Mouse (Mus musculus): ENCODE results near the gene Ovol2.

Ovol2 gene

DNA sequence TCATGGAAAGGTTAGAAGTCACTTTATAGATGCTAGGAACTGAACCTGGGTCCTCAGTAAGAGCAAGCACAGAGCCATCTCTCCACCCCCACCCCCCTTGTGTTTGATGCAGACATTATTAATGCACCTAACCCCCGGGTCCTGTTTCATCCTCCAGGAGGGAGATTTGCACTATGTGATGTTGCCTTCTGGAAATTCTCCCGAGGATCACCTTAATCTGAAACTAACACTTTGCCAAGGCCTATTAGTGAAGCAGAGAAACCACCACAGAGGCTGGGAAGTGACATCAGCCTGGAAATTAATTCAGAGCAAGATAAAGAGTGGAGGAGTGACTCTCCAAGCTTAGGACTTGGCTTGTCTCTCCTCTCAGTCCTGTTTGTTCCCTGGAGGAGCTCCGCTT, 7.7 kb downstream of the Ovol2 start:
- peak; percentile 60 for ATAC-seq (ENCODE audit: low TSS enrichment)

GRCm38 (mm10) chr2:144311372-144311771, 20.6 kb downstream of the Ovol2 start:
- no peak for ATAC-seq (ENCODE audit: low TSS enrichment)

GRCm38 (mm10) chr2:144310273-144310672, 21.7 kb downstream of the Ovol2 start:
- ATAC-seq (ENCODE audit: low TSS enrichment) = no peak

DNA sequence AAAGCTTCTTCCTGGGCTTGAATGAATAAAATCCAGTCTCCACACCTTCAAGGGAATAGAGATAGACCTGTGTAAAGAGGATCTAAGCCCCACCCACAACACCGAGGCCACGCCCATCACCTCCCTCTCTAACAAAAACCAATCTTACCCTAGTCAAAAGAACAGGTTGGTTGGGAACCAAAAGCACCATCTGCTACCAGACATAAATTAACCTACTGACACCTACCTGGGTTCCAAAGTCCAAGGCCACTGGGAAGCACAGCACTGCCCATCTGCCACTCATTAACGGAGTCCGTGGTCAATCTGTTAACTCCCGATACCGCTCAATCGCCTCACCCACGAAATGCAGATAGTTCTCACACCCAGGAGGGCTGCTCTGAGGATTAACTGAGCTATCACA, 23.4 kb downstream of the Ovol2 start:
- ATAC-seq (ENCODE audit: low TSS enrichment) = no peak

- ATAC-seq (ENCODE audit: low TSS enrichment) = no peak
Measured at GRCm38 (mm10) chr2:144305721-144306294, 26.1 kb downstream of the Ovol2 start.

DNA sequence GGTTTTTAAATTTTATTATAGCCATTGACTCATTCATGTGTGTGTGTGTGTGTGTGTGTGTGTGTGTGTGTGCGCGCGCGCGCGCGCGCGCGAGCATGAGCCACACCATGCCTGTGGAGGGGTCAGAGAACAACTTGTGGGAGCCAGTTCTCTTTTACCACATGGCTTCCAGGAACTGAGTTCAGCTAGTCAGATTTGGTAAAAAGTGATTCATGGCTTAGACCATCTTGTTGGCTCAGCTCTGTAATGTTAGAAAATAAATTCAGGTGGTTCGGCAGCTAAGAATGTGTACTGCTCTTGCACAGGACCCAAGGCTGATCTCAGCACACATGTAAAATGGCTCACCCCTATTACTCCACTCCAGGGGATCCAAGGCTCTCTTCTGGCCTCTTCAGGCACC, 30.8 kb downstream of the Ovol2 start:
- no peak for ATAC-seq (ENCODE audit: low TSS enrichment)

DNA sequence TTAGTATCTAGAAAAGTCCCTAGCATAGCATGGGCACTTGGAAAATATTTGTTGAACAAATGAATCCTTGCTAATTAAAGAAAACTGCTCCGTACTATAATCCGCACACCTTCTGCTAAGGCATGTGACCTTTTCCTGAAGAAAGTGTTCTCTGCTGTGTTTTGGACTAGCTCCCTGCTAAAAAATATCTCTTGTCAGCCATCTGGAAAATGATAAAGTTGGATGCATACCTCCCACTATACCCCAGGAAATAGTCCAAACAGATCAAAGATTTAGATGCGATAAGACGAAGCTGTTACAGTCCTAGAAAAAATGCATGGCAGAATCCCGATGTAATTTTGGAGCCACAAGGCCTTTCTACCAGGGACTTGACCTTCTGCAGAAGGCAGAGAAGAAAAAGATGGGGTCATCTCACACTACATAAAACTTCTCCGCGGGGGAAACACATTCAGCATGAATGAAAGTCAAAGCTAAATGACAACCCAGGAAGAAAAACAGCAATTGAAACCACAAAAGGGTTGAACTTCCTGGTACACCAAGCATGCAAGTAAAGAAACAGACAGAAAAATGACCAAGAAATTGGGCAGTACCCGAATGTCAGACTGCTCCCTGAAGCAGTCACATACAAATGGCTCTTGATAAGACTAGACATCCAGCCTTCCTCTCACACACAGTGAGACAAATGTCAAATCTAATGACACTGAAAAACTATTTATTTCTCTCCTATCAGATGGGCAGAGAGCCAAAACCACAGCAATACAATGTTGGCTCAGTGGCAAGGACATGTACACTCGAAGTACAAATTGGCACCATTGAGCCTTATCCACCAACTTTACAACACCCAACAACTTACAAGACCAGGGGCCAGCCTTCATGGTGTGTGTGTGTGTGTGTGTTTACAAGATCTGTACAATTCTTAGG, 31.9 kb downstream of the Ovol2 start:
- ATAC-seq (ENCODE audit: low TSS enrichment) = peak; percentile 59

- no peak for ATAC-seq (ENCODE audit: low TSS enrichment)
Measured at GRCm38 (mm10) chr2:144295145-144295735, 36.7 kb downstream of the Ovol2 start.

DNA sequence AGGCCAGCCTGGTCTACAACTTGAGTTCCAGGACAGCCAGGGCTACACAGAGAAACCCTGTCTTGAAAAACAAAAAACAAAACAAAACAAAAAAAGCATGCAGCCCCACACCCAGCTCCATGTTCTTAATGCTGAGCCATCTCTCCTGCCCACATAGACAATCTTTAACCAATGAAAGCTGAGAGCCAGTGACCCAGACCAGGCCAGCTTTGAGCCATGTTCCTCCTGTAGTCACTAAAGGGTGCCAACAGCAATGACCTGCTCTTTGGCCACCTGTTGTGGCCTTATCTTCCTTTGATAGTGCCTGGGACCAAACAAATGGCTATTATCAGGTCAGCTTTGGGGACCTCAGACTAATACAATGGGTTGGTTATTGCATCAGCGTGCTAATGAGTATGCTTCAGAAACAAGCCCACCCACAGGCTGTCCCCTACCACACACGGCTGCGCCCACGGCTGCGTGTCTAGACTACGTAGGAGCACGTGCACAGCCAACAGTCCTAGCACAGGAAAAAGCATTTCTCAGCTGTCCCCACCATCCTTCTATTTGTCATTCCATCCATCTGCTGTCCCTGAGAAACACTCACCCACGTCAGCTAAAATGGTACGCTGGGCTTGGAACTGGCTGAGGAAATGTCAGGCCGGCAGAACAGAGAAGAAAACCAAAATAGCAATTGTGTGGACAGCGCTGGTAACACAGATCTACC, 40.2 kb downstream of the Ovol2 start:
- ATAC-seq (ENCODE audit: low TSS enrichment) = peak; percentile 80

DNA sequence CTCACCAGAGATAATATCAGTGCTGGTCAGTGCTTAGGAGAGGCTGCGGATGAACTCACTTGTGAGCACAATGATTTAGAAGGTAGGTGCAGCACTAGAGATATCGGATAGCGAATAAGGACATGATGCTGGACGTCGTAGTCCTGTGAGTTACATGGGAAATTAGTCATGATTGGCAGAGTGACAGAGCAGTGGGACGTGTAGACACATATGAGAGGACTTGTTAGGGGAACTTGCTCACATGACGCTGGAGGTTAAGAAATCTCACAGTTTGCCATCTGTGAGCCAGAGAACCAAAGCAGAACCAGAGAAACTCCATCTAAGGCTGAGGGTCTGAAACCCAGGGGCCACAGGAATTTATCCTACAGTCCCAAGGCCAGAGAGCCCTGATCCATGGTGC, 41.6 kb downstream of the Ovol2 start:
- no peak for ATAC-seq (ENCODE audit: low TSS enrichment)

DNA sequence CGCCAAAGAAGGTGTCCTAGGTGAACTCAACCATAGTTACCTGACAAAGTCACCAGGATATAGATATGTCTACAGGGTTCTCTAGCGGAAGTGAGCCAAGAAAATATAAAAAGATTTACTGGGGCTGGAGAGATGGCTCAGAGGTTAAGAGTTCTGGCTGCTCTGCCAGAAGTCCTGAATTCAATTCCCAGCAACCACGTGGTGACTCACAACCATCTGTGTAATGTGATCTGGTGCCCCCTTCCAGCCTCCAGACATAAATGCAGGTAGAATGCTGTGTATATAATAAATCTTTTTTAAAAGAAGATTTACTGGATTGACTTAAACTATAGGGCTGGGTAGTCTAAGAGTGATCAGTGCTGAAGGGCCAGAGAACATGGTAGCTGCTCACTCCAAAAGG, 50.5 kb downstream of the Ovol2 start:
- ATAC-seq (ENCODE audit: low TSS enrichment) = no peak

- ATAC-seq (ENCODE audit: low TSS enrichment) = no peak
Measured at GRCm38 (mm10) chr2:144280568-144280967, 51.4 kb downstream of the Ovol2 start.

- ATAC-seq (ENCODE audit: low TSS enrichment) = no peak
Measured at GRCm38 (mm10) chr2:144279742-144280141, 52.2 kb downstream of the Ovol2 start.

GRCm38 (mm10) chr2:144276885-144277284, 55.1 kb downstream of the Ovol2 start:
- no peak for ATAC-seq (ENCODE audit: low TSS enrichment)

- ATAC-seq (ENCODE audit: low TSS enrichment) = no peak
Measured at GRCm38 (mm10) chr2:144274741-144275140, 57.2 kb downstream of the Ovol2 start.

GRCm38 (mm10) chr2:144272088-144272487, 59.9 kb downstream of the Ovol2 start:
- ATAC-seq (ENCODE audit: low TSS enrichment) = no peak

- ATAC-seq (ENCODE audit: low TSS enrichment) = peak; percentile 92
Measured at GRCm38 (mm10) chr2:144270507-144271420, 61.2 kb downstream of the Ovol2 start, which contains the start of the genes Mgme1 and Snx5. Gene Mgme1 (plus strand): TSS chr2:144270663. Gene Snx5 (minus strand): TSS chr2:144270906.

DNA sequence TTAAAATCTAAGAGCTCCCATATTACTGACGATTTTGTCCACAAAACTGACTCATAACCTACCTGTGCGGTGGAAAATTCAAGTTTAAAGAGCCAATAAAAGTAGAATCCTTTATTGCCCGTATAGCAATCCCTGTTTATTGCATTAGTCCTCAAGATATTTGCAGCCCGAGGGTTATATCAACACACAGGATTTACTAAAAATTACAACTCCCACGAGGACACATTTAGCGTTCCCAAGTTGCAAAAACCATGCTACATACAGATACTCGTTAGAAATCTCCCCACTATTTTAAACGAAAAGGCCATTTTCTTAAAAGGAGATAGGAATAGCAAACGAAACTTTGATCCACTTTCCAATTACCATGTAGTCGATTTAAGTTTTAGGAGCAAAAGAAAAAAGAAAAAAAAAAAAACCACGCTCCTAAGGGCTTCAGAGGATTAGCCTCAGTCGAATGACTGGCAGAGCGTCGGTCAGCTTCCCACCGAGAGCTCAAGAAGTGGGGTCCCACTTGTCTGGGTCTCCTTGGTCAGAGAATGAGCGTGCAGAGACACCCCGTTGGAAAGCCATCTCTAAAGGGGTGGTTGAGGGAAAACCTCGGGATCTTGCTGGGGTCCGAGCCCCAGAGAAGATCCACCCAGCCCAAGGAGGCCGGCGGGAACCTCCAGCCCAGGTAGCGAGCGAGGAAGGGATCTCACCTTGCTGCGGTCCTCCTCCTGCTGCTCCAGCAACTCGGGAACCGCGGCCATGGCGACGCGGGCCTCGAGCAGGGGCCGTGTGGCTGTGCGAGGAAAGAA, 62.1 kb downstream of the Ovol2 start:
- ATAC-seq (ENCODE audit: low TSS enrichment) = no peak

GRCm38 (mm10) chr2:144269306-144269650, 62.7 kb downstream of the Ovol2 start:
- ATAC-seq (ENCODE audit: low TSS enrichment) = no peak

All from frontal cortex, adult (tissue).